Mouse (Mus musculus): ENCODE results near the gene Lsamp. TPM values are rescaled to one million over a fixed set of nuclear protein-coding genes. Genes with fewer than 3 reads are reported as not detected.

The Lsamp gene
- polyA plus RNA-seq, 1 experiment from 2014 or later: 30.5 TPM

DNA sequence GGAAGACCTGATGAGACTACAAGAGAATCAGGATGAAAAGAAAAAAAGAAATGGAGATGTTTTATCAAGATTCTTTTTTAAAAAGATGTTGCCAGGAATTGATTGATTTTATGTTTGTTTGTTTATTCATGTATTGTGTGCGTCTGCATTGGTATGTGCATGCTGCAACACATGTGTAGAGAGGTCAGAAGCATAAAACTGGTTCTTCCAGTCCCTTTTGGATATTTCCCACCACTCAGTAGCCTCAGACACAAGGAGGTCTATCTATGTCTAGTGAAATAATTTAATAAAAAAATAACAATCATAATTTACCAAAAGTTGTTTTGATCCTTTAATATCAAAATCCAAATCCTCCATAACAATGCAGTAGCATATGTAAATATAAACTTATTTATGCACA, 1400.1 kb downstream of the Lsamp start:
- WGBS: 79% methylated on average over 1 of the region's 1 CpGs
- no peak overlapping the region for H3K4me2 ChIP-seq (replicated peaks)

DNA sequence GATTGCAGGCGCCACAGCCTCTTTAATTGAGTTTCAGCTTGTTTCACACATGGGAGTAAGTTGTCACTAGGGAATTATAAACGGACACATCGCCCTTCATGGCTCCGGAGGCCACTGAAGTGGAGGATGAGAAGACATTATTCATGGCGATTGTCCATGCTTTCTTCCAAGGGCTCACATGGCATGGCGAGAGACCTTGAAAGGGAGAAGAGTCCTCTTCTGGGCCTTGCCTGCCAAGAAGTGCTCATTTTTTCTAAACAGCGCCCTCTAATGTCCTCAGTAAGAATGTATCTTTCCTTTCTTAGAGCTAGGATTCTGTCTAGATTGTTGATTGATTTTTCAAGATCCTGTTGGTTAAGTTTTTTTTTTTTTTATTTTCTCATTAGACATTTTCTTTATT, 1424.7 kb downstream of the Lsamp start:
- ATAC-seq (ENCODE audit: low FRiP score, low read depth): no peak
- no peaks in the 10 kb centered on the region for H3K27me3 ChIP-seq
- H3K9ac ChIP-seq (replicated peaks): no peak overlapping the region
- 55% methylated on average over 7 of the region's 7 CpGs for WGBS
- H3K27ac ChIP-seq (replicated peaks): no peak overlapping the region
- no peak overlapping the region for H3K4me3 ChIP-seq
- no peaks in the 10 kb centered on the region for H3K4me1 ChIP-seq
- H3K4me2 ChIP-seq (replicated peaks): no peak overlapping the region
- no peaks in the 10 kb centered on the region for H3K9me3 ChIP-seq
- H3K36me3 ChIP-seq: no peaks in the 10 kb centered on the region

More for the DNA sequence above, 1400.1 kb downstream of the Lsamp start:
- Histone ChIP-seq H3K9me3 (no peaks in the 10 kb centered on the region), H3K4me3 (no peak overlapping the region), H3K36me3 (no peaks in the 10 kb centered on the region), H3K9ac (replicated peaks) (no peak overlapping the region), H3K4me1 (no peaks in the 10 kb centered on the region), H3K27me3 (no peaks in the 10 kb centered on the region), H3K27ac (replicated peaks) (no peak overlapping the region)
- ATAC-seq (ENCODE audit: low FRiP score, low read depth): no peak

DNA sequence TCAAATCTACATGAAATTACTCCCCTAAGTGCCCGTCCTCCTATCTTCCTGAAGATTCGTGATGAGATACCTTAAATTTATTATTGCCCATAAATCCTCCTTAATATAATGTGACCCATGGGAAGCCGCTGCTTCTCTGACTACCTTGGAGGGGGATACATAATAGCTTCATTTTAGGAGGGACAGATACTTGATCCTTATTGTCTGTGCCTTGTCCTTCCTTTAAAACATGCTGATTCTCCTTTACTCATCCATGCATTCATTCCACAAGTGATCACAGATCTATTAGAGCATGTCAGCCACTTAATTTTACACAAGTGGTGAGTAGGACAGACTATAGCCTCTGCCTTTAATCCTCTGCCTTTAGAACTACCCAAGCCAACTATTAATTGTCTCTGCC, 1426.5 kb downstream of the Lsamp start:
- WGBS: 81% methylated on average over 3 of the region's 3 CpGs
- Histone ChIP-seq H3K4me1 (no peaks in the 10 kb centered on the region), H3K9ac (replicated peaks) (no peak overlapping the region), H3K27me3 (no peaks in the 10 kb centered on the region), H3K4me3 (no peak overlapping the region), H3K36me3 (no peaks in the 10 kb centered on the region), H3K9me3 (no peaks in the 10 kb centered on the region), H3K27ac (replicated peaks) (no peak overlapping the region), H3K4me2 (replicated peaks) (no peak overlapping the region)
- ATAC-seq (ENCODE audit: low FRiP score, low read depth): no peak

DNA sequence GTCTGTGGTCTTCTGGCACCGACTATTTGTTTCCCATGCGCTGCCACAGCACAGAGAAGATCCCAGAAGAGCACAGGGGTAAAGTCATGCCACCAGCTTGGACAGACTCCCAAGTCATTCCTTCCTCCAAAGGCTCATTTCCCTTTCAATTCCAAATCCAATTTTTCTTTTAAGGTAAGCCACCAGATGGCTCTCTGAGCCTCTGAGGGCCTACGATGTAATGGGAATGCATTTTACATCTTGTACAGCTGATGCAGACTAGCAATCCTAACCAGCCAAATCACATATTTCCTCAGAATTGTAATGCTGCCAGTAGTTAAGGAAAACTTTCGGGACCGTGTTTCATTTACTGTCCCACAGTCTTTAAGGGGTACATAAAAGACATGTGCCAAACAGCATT, 1433.2 kb downstream of the Lsamp start:
- no peaks in the 10 kb centered on the region for H3K4me1 ChIP-seq
- no peak overlapping the region for H3K4me3 ChIP-seq
- no peak overlapping the region for H3K27ac ChIP-seq (replicated peaks)
- H3K27me3 ChIP-seq: no peaks in the 10 kb centered on the region
- H3K9me3 ChIP-seq: no peaks in the 10 kb centered on the region
- ATAC-seq (ENCODE audit: low FRiP score, low read depth): no peak
- no peak overlapping the region for H3K9ac ChIP-seq (replicated peaks)
- no peak overlapping the region for H3K4me2 ChIP-seq (replicated peaks)
- no peaks in the 10 kb centered on the region for H3K36me3 ChIP-seq
- WGBS: 81% methylated on average over 5 of the region's 5 CpGs

DNA sequence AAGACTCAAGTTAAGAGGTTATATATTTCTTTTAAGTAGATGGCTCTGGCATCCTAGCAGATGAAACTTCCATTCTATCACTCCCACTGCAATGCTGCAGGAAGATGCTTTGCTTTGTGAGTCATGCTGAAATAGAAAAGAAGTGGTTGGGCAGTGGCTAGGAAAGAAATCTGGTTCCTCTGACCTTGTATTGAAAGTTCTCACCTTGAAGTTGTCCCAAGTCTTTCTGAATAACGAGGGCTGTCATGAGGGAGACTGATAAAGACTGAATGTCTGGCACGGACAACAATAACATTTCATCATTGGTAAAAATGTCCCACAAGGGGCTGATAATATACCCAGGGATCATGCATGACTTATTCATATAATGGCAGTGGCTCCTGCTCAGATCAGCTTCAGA, 1483.2 kb downstream of the Lsamp start:
- H3K36me3 ChIP-seq: no peaks in the 10 kb centered on the region
- no peak overlapping the region for H3K9ac ChIP-seq (replicated peaks)
- H3K27ac ChIP-seq (replicated peaks): no peak overlapping the region
- no peak overlapping the region for H3K4me3 ChIP-seq
- no peaks in the 10 kb centered on the region for H3K4me1 ChIP-seq
- H3K9me3 ChIP-seq: no peaks in the 10 kb centered on the region
- no peak for ATAC-seq (ENCODE audit: low FRiP score, low read depth)
- 78% methylated on average over 2 of the region's 2 CpGs for WGBS
- H3K4me2 ChIP-seq (replicated peaks): no peak overlapping the region
- H3K27me3 ChIP-seq: no peaks in the 10 kb centered on the region

DNA sequence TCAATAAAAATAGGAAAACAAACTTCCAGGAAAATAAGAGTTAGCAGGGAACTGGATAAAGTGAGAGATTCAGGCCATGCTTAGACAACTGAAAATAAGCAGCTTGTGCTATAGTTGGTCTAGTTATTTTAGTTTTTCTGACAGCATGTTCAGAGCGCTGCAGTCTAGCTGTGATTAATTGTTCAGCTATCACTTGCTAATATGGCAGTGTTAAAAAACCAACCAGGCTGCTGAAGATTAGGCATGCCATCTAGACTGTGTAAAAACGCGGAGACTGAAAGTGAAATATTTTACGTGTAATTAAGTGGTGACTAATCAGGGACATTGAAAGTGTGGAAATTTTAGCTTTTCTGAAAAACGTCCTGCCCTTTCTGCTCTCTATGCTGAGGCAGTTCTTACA, 1494.5 kb downstream of the Lsamp start:
- Histone ChIP-seq H3K4me3 (no peak overlapping the region), H3K4me1 (no peaks in the 10 kb centered on the region), H3K27ac (replicated peaks) (no peak overlapping the region), H3K4me2 (replicated peaks) (no peak overlapping the region), H3K9ac (replicated peaks) (no peak overlapping the region), H3K27me3 (no peaks in the 10 kb centered on the region), H3K36me3 (no peaks in the 10 kb centered on the region), H3K9me3 (no peaks in the 10 kb centered on the region)
- 91% methylated on average over 5 of the region's 5 CpGs for WGBS
- no peak for ATAC-seq (ENCODE audit: low FRiP score, low read depth)

DNA sequence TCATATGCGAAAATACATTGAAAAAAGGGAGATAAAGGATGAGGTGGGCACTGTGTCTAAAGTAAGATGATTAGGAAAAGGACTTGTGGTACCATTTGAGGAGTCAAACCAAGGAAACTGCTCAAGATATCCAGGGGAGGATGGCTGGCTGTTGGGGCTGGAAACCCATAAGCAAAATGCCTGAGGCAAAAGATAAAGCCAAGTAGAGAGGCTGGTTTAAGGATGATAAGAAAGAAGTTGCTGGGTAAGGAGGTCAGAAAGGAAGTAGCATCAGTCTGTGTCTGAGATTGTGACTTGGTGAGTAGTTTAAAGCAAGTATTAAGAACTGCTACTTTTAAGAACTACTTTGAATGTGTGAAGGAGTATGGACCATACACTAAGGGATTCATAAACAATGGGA, 1497.7 kb downstream of the Lsamp start:
- no peak for ATAC-seq (ENCODE audit: low FRiP score, low read depth)
- no peak overlapping the region for H3K27ac ChIP-seq (replicated peaks)
- 84% methylated on average over 1 of the region's 1 CpGs for WGBS

DNA sequence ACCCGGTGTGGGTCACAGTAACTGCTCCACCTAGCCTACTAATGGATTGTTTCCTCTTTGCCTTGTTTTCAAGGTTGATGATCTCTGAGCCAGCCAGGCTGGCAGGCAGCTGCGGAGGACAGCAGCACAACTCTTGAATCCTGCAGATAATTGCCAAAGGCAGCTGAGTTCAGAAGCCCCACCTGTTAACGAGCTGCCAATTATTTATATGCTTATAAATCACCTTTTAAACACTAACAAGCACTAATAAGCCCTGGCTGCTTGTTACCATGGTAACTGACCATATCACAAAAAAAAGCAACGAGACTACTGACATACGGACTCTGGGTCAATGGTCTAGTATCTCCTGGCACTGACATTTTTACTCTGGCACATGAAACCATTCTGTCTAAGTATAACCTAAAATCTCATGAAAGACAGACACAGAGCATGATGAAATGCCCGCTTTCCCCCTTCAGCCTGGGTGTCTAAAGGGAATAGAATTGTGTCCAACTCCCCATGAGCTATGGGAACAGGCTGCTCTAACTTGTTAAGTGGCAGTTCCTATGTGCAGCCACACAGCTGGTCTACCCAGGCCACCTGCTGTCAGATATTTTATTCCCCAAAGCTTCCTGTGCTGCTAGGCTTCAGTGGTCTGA, 1526.9 kb downstream of the Lsamp start:
- Histone ChIP-seq H3K36me3 (no peaks in the 10 kb centered on the region), H3K4me2 (replicated peaks) (no peak overlapping the region), H3K9me3 (no peaks in the 10 kb centered on the region), H3K4me1 (peaks cover 9% of the 10 kb centered on the region), H3K27ac (replicated peaks) (no peak overlapping the region), H3K27me3 (no peaks in the 10 kb centered on the region), H3K4me3 (no peak overlapping the region), H3K9ac (replicated peaks) (no peak overlapping the region)
- ATAC-seq (ENCODE audit: low FRiP score, low read depth): peak; percentile 63; the same call in 1 of the 2 replicates
- 62% methylated on average over 6 of the region's 6 CpGs for WGBS

More for the DNA sequence above, 1497.7 kb downstream of the Lsamp start:
- Histone ChIP-seq H3K36me3 (no peaks in the 10 kb centered on the region), H3K4me2 (replicated peaks) (no peak overlapping the region), H3K4me3 (no peak overlapping the region), H3K27me3 (no peaks in the 10 kb centered on the region), H3K9ac (replicated peaks) (no peak overlapping the region), H3K4me1 (no peaks in the 10 kb centered on the region), H3K9me3 (no peaks in the 10 kb centered on the region)

DNA sequence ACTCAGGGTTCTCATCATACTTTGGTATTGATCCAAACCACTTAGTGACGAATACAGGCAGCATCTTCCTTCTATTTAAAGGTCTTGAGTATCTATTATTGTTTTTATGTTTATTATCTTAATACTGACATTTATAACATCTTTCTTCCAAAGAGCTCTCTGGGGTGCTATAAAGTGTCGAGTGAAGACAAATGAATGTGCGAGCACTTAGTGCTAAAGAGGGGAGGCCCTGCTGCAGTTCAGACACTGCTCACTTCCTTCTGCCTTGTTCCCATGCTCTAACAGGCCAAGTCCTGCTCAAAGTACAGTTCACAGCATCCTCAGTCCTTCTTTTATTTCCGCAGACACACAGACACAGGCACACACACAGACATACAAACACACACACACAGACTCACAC, 1537.4 kb downstream of the Lsamp start:
- Histone ChIP-seq H3K4me3 (no peak overlapping the region), H3K9ac (replicated peaks) (no peak overlapping the region), H3K27me3 (no peaks in the 10 kb centered on the region), H3K36me3 (no peaks in the 10 kb centered on the region), H3K4me2 (replicated peaks) (no peak overlapping the region), H3K4me1 (peaks cover 4% of the 10 kb centered on the region; the same call in 1 of the 2 replicates), H3K27ac (replicated peaks) (no peak overlapping the region), H3K9me3 (no peaks in the 10 kb centered on the region)
- WGBS: 78% methylated on average over 4 of the region's 4 CpGs
- no peak for ATAC-seq (ENCODE audit: low FRiP score, low read depth)

DNA sequence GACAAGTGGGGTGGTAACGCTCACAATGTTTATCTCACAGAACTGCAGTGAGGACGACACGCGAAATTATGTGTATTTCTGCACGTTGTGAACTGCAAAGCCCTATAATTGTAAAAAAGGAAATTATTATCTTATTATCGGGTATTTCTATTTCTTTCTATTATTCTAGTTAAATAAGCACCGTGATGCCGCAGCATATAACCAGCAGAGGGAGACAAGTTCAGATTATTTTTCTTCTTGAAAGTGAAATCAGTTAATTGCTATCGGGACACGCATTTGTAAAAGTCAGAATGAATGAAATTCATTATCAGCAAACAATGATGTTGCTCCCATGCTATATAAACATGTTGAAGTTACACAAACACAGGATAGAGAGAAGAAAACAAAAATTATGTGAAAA, 1540.1 kb downstream of the Lsamp start:
- Histone ChIP-seq H3K36me3 (no peaks in the 10 kb centered on the region), H3K4me2 (replicated peaks) (no peak overlapping the region), H3K9ac (replicated peaks) (no peak overlapping the region), H3K9me3 (no peaks in the 10 kb centered on the region), H3K27ac (replicated peaks) (no peak overlapping the region), H3K27me3 (no peaks in the 10 kb centered on the region), H3K4me1 (peaks cover 4% of the 10 kb centered on the region; the same call in 1 of the 2 replicates), H3K4me3 (no peak overlapping the region)
- WGBS: 67% methylated on average over 10 of the region's 10 CpGs
- ATAC-seq (ENCODE audit: low FRiP score, low read depth): no peak

DNA sequence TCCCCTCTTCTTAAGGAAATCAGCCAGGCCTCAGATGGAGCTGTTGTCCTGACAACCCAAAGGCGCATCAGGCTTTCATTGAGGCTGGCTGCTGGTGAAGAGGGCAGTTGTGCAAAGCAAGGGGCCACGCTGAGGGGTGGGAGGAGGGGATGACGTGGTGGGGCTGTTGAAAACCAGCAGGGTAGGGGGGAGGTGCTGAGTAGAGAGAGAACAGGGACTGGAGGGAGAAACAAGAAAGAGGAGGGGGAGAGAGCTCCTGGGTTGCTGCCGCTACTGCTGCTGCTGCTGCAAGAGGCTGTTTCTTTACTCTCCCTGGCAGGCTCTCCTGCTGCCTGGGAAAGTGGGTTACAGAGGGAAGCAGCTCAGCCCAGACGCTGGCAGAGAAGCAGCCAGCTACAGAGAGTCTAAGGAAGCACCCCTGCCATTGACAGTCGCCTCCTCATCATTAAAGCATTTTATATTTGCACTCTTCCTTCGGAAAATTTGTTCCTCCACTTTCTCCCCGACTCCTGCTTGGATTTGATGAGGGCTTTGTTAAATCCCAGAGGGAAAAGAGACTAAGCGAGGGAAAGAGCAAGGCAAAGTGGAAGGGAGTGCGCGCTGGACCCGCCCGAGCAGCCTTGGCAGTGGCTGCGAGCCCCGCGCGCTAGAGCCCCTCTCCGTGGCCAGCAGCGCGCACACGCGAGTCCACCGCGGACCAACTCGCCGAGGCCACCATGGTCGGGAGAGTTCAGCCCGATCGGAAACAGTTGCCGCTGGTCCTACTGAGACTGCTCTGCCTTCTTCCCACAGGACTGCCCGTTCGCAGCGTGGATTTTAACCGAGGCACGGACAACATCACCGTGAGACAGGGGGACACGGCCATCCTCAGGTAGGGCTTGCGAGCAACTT, 1548.7 kb downstream of the Lsamp start:
- peak overlapping the region; percentile 70 for H3K4me2 ChIP-seq (replicated peaks)
- H3K4me3 ChIP-seq: peak overlapping the region; percentile 73
- peak overlapping the region; percentile 68 for H3K9ac ChIP-seq (replicated peaks)
- peak overlapping the region; percentile 92 for H3K27ac ChIP-seq (replicated peaks)
- no peaks in the 10 kb centered on the region for H3K36me3 ChIP-seq
- H3K9me3 ChIP-seq: no peaks in the 10 kb centered on the region
- H3K4me1 ChIP-seq: peaks cover 30% of the 10 kb centered on the region
- 1% methylated on average over 38 of the region's 38 CpGs for WGBS
- H3K27me3 ChIP-seq: no peaks in the 10 kb centered on the region
- ATAC-seq (ENCODE audit: low FRiP score, low read depth): peak; percentile 98

DNA sequence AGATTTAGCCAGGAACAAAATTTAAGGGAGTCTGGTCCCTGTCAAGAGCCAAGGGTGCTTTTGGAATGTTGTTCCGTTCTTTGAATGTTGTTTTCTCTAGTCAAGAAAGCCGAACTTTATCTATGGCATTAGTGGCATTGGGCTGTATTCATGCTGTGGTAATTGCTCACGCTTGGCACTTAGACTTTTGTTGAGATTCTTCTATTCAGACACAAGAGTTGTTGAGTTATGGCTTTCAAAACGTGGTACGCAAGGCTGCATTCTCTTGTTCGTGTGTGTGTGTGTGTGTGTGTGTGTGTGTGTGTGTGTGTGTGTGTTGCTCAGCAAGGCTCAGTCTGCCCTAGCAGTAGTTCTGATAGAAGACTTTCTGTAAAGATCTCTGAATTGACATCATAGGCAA, 1549.5 kb downstream of the Lsamp start:
- Histone ChIP-seq H3K4me1 (peaks cover 30% of the 10 kb centered on the region), H3K4me3 (peak overlapping the region; percentile 73), H3K27ac (replicated peaks) (peak overlapping the region; percentile 92), H3K9ac (replicated peaks) (peak overlapping the region; percentile 68), H3K36me3 (no peaks in the 10 kb centered on the region), H3K9me3 (no peaks in the 10 kb centered on the region), H3K4me2 (replicated peaks) (peak overlapping the region; percentile 70), H3K27me3 (no peaks in the 10 kb centered on the region)
- 2% methylated on average over 6 of the region's 6 CpGs for WGBS
- ATAC-seq (ENCODE audit: low FRiP score, low read depth): no peak

Data from midbrain, embryonic 12.5 days (tissue).